Mouse (Mus musculus): ENCODE measurements around the gene Pet117.
"Not testable (repeated sequence)": the region's sequence is repeated elsewhere in the genome, so short reads cannot be mapped to it uniquely, and the experiment has no call there.

The Pet117 gene

DNA sequence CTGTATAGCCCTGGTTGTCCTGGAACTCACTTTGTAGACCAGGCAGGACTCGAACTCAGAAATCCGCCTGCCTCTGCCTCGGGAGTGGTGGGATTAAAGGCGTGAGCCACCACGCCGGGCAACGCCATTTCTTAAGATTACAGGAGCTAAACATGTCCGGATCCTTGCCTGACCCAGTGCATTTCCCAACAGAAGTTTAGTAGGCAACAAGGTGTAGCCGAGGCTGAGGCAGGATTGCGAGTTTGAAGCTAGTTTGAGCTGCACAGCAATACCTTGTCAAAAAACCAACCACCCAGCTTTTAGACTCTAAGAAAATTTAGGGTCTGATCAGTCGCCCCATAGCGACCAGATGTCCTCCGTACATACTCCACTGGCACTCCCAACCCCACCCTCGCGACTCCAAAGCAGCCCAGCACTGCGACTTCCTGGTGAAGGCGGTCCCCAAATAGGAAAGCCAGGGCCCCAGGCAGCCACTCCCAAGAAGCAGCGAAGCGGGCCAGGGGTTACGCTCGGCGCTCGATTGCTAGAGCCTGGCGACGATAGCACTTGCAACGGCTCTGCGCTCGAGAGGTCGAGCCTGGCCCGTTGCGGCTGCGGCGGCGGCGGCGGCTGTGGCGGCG lies at the start of gene Pet117, which contains the start of gene Kat14:
TSS of gene Pet117 (plus strand) at position 597 of the 620 bp plus-strand sequence.
TSS of gene Kat14 (plus strand) at position 584 of the 620 bp plus-strand sequence.
- in situ Hi-C loops (cut with MboI; ENCODE audit: low sequenced_read_pairs) = no loop called here

DNA sequence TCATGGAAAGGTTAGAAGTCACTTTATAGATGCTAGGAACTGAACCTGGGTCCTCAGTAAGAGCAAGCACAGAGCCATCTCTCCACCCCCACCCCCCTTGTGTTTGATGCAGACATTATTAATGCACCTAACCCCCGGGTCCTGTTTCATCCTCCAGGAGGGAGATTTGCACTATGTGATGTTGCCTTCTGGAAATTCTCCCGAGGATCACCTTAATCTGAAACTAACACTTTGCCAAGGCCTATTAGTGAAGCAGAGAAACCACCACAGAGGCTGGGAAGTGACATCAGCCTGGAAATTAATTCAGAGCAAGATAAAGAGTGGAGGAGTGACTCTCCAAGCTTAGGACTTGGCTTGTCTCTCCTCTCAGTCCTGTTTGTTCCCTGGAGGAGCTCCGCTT lies 44.6 kb upstream of the Pet117 start:
- in situ Hi-C loops (cut with MboI; ENCODE audit: low sequenced_read_pairs) = no loop called here

DNA sequence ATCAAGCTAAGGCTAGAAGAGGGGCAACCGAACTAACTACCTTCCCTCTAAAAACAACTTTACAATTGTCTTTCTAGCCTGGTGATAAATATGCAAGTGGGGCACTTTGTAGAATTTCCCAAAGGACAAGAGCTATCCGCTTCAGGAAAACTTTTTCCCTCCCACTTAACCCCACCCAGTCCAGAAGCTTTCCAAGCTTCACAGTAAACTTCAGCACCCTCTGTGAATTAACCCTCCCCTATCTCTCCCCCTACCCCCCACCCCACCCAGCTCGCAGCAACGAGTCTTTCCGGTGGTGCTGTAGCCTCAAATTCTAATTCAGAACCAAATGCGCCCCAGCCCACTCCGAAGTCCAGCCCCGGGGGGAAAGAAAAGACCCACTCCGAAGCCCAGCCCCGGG lies 39.3 kb upstream of the Pet117 start:
- in situ Hi-C loops (cut with MboI; ENCODE audit: low sequenced_read_pairs) = no loop called here

DNA sequence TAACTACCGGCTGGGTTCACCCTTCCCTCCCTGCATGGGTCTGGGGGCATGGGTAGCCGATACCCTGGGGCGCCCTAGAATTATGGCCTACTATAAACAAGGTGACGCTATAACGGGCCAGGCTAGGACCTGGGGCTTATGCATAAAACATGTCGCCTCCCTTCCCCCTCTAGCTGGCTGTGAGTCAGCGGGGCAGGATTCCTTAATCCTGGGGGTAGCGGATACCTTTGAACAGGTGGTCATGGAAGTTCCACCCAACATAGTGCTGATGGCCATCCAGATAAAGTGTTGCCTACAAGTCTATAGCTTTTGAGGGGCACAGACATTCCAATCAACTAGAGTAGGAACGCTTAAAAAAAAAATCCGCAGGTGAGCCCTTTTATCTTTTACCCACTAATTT lies 38.9 kb upstream of the Pet117 start:
- in situ Hi-C loops (cut with MboI; ENCODE audit: low sequenced_read_pairs) = no loop called here

DNA sequence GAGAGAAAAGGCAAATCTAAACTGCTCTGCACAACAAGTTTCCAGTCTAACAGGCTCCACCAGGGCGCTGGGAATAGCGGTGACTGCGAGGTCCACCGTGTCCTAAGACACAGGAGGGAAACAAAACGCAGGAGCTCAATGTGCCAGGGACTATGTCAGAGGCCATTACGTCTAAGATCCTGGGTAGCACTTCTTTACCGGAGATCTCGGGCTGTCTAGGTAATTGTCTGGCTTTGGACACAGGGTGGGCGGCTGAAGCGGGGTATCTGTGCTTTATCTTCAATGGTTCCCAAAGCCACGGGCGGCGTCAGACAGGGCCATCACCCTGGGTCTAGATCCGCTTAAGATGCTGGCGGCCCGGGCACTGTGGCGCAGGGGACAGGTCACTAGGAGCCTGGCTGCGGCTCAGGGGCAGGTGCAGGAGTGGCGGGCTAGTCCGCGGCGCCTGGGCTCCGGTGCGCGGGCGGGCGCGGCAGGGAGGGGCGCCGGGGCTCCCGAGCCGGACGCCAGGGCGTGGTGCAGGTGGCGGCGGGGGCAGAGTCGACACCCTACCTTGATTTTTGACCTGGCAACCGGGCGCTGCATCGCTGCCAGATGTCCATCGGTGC lies 38.3 kb upstream of the Pet117 start:
- in situ Hi-C loops (cut with MboI; ENCODE audit: low sequenced_read_pairs) = no loop called here

DNA sequence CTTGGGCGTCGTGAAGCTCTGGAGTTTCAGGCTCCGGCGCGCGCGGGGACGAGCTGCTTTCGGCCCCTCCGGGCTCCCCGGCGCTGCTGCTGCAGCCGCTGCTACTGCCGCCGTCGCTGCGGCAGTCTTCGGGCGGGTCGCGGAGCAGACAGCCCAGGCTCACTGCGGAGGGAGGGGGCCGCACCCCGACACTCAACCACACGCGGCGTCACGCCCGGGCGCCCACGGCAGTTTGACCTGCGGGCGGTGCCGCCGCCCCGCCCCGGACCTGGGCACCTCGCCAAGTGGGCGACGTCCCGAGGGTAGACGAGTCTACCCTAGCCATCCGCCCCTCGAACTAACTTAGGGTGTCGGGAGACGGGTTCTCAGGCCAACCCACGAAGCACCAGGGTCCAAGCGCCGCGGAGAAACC lies 37.8 kb upstream of the Pet117 start:
- in situ Hi-C loops (cut with MboI; ENCODE audit: low sequenced_read_pairs) = no loop called here

DNA sequence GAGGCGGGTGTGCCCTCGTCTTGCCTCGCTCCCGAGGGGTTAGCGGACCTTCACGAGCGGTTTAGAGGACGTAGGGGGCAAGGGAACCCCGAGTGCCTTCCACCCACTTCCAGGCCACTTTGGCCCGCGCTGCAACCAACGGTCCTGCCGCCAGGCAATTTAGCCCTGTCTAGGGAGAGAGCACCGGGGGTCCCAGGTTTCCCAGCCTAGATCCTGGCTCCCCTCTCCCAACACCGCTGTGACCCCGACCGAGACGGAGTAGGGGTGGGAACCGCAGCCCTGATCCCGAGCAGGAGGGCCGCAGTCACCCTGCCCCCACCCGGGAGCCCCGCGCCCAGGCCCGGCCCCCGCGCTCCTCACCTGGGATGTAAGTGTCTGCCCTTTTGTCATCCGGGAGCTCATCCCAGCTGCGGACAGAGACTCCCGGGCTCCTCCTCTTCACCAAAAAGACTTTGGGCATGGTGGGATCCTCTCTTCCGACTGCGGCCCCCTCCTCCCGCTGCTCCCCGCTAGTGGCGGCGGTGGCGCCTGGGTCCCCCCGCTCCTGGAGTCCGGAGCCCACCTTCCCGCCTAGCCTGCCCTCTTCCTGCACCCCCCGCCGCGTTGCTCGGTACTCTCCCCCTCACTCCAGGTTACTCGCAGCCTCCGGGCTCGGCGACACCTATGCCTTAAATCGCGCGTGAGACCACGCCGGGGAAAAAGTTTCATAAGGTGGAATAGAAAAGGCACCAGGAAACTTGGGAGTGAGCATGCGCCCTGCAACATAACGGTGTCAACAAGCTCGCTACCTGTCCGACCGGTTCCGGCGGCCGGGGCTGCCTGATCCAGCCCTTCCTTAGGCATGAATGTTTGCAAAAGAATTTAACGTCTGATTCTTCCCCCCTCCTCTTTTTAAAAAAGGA lies 37.1 kb upstream of the Pet117 start, which contains the start of gene Ovol2:
TSS of gene Ovol2 (minus strand) at position 746 of the 902 bp plus-strand sequence.
- in situ Hi-C loops (cut with MboI; ENCODE audit: low sequenced_read_pairs) = no loop called here

DNA sequence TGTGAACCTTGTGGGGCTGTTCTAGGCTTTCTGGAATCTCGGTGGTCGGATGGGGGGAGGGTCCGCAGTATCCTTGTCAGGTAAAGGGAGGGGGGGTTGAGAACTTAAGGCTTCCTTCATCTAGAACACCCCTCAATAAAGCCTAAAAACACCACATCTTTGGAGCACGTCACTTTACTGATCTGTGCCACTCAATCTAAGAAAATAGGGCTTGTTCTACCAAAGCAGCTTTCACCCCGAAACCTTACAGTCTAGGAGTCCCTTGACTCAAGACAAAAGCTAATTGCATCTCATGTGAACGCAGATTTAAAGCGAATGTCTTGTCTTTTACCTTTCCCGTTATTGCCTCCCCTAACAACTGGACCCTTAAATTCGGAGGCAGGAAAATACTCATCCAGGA lies 36.3 kb upstream of the Pet117 start:
- in situ Hi-C loops (cut with MboI; ENCODE audit: low sequenced_read_pairs) = no loop called here

DNA sequence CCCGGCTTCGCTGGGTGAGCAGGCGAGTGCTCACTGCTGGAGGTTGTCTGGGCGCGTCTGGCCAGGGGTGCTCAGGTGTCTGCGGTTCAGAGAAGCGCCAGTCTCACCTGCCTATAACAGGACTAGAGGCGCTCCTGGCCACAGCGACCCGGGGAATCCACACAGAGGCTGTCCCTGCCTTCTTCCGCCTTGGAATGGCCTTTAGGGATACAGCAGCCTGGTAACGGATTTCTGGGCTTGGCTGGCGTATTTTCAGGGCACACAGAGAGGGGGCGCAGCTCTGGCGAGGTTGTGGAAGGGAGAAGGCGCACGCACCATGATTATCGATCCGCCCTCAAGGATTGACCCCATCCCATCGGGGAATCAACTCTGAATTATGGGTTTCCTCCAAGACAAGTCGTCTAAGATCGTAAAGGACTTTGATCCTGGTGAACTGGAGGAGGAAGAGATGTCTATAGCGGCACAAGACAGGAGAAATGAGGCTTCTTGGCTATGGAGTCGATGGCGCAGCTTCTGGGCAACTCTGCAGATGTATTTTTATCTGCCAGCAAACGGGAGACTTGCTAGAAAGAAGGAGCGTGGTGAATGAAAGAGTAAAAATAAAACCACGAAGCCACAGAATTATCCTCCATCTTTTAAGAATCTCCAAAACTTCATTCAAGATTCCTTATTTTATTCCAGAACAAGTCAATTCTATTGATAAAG lies 35.5 kb upstream of the Pet117 start:
- in situ Hi-C loops (cut with MboI; ENCODE audit: low sequenced_read_pairs) = no loop called here

DNA sequence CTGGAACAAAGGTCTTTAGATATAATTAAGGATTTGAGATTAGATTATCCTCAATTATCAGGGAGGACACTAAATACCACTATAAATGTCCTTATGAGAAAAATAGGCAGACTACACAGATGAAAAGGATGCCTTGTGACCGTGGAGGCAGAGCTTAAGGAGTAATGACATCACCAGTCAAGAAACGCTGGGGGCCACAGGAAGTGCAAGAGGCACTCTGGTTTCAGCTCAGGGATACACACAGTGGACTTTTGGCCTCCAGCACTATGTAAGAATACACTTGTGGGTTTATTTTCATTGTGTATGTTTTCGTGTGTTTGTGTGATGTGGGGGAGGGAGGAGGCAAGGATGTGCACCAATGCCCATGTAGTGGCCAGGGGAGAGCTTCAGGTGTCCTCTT lies 31.6 kb upstream of the Pet117 start:
- in situ Hi-C loops (cut with MboI; ENCODE audit: low sequenced_read_pairs) = no loop called here

DNA sequence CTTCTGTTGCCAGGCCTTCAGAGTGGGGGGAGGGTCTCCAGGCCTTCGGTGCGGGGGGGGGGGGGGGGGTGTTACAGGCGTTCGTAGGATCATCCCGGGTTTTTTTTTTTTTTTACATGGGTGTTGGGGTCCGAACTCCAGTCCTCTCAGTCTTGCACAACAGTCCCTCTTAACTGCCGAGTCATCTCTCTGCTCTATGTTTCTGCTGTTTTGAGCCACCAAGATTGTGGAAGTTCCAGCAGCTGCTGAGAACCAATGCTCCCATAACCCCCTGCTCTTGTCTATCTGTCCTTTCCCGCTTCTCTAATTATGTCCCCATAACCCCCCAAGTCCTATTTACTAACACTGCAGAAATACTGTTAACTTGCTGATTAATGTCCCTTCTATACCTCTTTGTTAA lies 31.1 kb upstream of the Pet117 start:
- in situ Hi-C loops (cut with MboI; ENCODE audit: low sequenced_read_pairs) = no loop called here

DNA sequence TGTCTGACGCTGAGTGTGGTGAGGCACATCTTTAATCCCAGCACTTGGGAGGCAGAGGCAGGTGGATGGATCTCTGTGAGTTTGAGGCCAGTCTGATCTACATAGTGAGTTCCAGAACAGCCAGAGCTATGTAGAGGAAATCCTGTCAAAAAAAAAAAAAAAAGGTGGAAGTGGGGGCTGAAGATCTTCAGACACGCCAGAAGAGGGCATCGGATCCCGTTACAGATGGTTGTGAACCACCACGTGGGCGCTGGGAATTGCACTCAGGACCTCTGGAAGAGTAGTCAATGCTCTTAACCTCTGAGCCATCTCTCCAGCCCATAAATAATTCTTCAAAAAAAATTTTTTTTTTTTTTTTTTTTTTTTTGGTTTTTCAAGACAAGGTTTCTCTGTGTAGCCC lies 30.6 kb upstream of the Pet117 start:
- in situ Hi-C loops (cut with MboI; ENCODE audit: low sequenced_read_pairs) = not testable (repeated sequence)

DNA sequence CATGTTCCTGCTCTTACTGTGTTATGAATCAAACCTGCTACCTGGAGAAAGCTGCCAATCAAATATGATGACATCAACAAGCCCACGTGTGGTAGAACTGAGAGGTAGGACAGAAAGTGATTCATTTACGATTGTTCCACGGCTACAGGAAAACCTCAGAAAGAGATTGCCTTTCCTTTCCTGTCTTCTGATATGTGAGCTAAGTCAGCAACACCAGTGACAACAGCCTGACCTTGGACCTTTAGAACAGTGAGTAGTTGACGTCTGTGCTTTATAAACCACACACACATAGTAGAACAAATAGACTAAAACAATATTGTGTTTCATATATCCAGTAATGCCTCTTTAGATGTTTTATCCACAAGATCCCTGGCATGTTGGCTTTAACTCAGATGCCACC lies 25.6 kb upstream of the Pet117 start:
- in situ Hi-C loops (cut with MboI; ENCODE audit: low sequenced_read_pairs) = no loop called here

DNA sequence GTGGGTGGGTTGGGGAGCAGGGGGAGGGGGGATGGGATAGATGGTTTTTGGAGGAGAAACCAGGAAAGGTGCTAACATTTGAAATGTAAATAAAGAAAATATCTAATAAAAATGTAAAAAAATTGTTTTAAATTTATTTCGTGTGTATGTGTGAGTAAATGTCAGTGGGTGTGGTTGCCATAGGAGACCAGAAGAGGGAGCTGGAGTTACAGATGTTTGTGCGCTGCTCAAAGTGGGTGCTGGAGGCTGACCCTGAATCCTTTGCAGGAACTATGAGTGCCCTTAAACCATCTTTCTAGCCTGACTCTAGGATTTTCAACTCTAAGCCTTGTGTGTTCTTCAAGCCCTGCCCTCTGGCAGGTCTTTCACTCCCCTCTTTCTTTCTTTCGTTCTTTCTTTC lies 20.3 kb upstream of the Pet117 start:
- in situ Hi-C loops (cut with MboI; ENCODE audit: low sequenced_read_pairs) = no loop called here

DNA sequence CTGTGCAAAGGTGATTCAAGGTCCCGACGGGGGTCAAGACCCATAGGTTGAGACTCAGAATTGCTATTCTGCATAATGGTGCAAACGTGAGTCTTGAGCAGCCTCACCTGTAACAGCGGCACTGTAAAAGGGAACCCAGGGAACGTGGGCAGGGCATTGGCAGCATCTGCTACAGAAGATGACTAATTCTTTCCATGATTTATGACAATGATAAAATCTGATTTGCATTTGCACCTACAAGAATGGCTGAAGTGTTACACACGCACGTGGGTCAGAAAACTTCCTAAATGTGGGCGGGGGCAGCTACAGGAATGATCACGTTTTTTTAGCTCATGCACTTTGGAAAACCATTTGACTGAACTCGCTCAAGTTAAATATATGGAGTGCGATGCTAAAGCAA lies 16.0 kb upstream of the Pet117 start:
- in situ Hi-C loops (cut with MboI; ENCODE audit: low sequenced_read_pairs) = no loop called here

DNA sequence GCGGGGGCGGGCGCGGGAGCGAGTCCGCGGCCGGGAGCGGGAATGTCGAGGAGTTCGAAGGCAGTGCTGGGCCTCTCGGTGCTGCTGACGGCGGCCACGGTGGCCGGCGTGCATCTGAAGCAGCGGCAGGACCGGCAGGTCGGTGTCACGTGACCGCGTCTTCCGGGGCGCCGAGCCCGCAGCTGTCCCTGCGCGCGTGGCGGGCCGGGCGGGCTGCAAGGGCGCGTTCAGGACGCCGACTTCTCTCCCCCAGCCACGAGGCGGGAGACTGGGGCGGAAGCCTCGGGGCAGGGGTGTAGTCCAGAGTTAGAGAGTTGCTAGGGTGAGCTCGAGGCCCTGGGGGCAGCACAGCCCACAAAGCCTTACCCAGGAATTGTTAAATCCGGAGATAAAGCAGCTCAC lies 225 bp downstream of the Pet117 start:
- in situ Hi-C loops (cut with MboI; ENCODE audit: low sequenced_read_pairs) = no loop called here

DNA sequence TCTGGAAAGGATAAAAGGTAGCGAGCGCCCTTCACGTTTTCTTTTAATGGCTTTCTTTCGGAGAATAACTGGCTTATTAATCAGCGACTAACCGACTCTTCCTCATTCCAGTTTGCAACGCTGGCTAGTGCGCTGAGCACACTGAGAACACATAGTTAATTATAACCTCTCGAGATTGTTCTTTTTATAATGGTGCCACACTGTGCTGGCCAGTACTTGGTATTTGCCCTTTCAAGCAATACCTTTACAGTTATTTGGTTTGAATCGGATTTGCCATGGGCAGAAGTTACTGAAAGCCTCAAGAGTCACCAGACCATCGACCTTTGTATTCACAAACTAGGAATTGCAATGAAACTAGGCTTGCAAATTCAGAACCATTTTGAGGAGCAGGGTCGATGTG lies 715 bp downstream of the Pet117 start:
- in situ Hi-C loops (cut with MboI; ENCODE audit: low sequenced_read_pairs) = no loop called here

DNA sequence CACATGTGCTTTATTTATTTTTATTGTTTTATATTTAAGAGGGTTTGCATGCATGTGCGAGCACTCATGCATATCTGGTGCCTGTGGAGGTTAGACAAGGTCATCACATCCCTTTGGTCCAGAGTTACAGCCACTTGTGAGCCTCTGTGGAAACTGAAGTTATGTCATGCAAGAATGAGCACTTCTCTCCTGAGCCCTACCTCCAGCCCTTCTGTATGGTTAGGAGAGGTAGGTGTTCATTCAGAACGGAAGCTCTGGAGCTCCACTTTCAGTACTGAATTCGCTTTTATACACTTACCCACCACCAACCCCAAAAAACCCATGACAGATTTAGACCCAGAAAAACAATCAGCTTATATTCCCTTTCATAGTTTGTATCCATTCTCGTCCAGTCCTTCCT lies 2.8 kb downstream of the Pet117 start:
- in situ Hi-C loops (cut with MboI; ENCODE audit: low sequenced_read_pairs) = no loop called here

DNA sequence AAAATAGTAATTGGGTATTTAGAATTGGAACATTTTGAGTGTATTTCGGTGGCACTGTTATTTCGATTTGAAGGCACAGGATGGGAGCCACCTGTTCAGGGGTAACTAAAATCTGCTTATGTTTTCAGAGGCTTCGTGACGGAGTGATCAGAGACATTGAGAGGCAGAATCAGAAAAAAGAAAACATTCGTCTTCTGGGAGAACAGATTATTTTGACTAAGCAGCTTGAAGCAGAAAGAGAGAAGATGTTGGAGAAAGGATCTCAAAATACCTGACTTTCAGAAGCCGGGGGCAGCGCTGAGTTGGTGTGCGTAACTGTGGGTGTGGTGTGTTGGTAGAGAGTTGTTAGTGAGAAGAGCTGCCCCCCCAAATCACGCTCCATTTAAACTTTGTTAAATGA lies 4.3 kb downstream of the Pet117 start:
- in situ Hi-C loops (cut with MboI; ENCODE audit: low sequenced_read_pairs) = no loop called here

DNA sequence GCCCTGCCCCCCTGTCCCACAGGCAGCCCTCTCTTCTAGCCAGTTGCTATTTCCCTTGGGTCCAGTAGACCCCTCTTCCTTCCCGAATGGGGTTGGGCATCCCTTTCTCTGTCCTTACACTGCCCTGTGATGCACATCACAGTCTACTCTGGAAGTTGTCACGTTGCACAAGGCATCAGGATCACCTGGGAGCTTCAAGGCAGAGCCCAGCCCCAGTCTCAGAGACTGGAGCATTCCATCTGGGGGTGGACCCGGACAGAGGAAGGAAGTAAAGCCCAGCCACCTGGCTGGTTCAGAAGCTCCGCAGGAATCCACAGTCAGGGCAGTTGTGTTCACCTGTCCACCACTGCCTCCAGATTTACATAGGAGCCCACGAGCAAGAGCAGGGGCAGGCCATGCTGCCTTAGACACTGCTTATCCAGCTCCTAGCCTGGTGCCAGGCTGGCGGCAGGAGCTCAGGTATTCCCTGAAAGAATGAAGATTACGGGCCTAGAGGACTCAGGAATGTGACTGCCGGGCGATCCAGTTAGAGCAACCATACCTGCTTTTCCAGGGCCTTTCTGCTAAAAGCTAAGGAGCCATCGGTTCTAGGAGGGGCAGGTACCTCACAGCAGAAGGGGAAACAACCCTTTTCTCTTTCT lies 6.4 kb downstream of the Pet117 start:
- in situ Hi-C loops (cut with MboI; ENCODE audit: low sequenced_read_pairs) = no loop called here

DNA sequence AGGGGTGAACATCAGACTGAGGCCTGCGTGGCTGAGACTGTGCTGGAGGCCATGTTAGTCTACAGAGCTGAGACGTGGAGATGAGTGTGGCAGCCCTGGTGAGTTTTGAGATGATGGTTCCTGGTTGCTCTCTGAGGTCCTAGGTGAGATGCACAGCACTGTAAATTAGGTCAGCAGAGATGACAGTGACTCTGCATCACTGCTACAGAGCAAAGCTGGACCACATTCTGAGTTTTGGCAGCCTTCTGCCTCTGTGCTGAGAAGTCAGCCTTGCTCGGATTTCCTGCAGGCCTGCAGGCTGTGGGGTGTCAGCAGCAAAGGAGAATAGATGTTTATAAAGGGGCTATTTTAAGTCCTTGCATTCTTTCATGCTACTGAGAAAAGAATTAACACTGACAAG lies 12.5 kb downstream of the Pet117 start:
- in situ Hi-C loops (cut with MboI; ENCODE audit: low sequenced_read_pairs) = no loop called here
